Mouse (Mus musculus): ENCODE results near the gene Cln6. TPM values are rescaled to one million over a fixed set of nuclear protein-coding genes. Genes with fewer than 3 reads are reported as not detected.

Cln6 gene
- total RNA-seq (2023), result 10 to 100 TPM; 18.0 to 19.6 TPM

DNA sequence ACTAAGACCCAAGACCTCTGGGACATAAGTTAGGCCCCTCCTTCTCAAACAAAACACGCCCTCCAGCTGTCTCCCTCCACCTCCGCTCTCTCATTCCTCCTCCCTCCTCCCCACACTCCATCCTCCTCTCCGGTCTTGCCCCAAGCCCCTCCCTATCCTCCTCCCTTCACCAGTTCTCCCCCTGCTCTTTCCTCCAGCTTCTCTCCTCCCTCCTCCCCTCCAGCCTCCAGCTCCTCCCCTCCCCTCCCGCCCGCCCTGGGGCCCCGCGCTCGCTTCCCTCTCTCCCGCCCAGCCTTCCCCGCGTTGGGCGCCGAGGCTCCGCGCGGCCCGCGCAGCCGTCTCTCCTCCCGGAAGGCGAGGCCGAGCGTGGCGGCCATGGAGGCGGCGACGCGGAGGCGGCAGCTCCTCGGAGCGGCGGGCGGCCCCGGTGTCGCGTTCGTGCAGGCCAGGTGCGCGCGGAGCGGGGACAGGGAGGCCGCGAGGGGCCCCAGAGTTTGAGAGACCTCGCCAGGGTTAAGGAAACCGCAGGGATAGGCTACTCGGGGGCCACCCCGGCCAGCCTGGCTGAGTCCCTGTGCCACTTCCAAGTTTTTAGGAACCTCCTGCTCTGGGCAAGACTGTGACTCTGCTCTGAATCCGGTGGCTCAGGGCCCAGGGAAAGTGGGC lies at the start of gene Cln6:
Gene Cln6 (plus strand): TSS at position 280 of the 666 bp plus-strand sequence.

DNA sequence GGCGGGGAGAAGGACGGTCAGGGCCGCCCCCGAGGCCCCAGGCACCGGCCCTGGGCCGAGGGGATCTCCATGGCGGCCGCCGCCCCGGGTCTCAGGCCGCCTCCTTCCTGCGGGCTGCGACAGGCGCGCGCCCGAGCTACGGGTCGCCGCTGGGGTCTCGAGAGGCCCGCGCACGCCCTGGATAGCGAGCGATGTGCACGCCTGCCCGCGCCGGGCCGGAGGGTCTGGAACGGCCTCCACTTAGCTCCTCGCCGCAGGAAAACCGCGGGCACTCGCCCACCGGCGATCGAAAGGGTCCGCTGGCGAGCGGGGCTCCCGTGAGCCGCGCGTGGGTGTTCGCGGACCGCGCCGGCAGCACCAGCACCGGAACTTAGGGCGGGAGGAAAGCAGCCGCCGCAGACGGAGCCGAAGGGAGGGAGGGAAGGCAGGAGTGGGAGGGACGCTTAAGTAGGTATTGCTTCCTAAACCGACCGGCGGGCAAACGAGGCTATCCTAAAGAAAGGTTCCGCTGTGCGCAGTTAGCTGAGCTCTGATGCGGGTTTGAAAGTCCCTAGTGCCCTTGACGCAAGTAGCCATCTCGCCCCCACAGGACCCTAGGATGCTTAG lies 27.0 kb upstream of the Cln6 start, which contains the start of gene Fem1b:
Gene Fem1b (minus strand): TSS at position 419 of the 606 bp plus-strand sequence.

DNA sequence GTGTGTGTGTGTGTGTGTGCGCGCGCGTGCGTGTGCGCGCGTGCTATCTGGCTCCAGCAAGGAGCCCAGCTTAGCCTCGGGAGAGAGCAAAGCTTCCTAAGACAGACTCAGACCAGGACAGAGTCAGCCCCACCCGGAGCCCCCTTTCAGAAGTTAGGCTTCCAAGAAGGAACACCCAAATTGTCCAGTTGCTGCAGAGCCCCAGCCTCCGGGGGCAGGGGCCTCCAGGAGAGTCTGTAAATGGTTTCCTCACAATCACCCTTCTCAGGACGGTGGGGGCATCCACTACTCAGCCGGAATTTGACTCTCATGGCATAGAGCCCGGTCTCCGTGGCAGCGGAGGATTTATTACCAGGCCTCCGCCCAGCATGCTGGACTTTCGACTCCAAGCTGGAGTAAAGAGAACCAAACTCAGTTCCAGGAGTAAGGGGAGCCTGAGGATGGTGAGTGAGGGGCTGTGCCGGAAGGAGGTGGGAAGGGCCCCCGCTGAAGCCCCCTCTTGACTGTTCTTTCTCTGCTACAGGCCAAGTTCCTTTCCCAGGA lies 19.2 kb downstream of the Cln6 start, which contains the start of gene Calml4:
Gene Calml4 (plus strand): TSS at position 362 of the 543 bp plus-strand sequence.

Other genes starting within 250 kb of the Cln6 start
- gene Itga11, start 161.0 kb upstream of the Cln6 start, total RNA-seq (2023), result not detected
- gene Fem1b, start 26.9 kb upstream of the Cln6 start, total RNA-seq (2023), result 10 to 100 TPM; 21.0 to 22.7 TPM
- gene Calml4, start 19.3 kb downstream of the Cln6 start, total RNA-seq (2023), result under 1 TPM in 1 of 2 experiments, not detected in 1; 0.38 TPM
- 100 to 1,000 TPM; 110 to 112 TPM for gene Pias1, start 149.1 kb downstream of the Cln6 start, total RNA-seq (2023)